Mouse (Mus musculus): ENCODE data around the gene Nup188.

GRCm38 (mm10) chr2:30285416-30286181 lies 598 bp upstream of the Nup188 start:
- TF ChIP-seq POLR2A (IDR thresholded peaks at IDR 0.05; ENCODE audit: low read depth, low read length) = no peak
- no peak for TF ChIP-seq CTCF (conservative IDR thresholded peaks at IDR 0.05; ENCODE audit: insufficient read depth, insufficient read length, low read depth, low read length)
